Mouse (Mus musculus) c-Kit-positive CD71-negative TER-119-negative erythroid progenitor cells, embryonic 14.5 days (primary cell): ENCODE data around the gene Cidec.

ENCODE experiments used
- DNase-seq: peaks from one replicate; pipeline ENCODE4 v3.0.0-alpha.2; 2013; ENCODE audit warnings: low read depth

The Cidec gene

DNA sequence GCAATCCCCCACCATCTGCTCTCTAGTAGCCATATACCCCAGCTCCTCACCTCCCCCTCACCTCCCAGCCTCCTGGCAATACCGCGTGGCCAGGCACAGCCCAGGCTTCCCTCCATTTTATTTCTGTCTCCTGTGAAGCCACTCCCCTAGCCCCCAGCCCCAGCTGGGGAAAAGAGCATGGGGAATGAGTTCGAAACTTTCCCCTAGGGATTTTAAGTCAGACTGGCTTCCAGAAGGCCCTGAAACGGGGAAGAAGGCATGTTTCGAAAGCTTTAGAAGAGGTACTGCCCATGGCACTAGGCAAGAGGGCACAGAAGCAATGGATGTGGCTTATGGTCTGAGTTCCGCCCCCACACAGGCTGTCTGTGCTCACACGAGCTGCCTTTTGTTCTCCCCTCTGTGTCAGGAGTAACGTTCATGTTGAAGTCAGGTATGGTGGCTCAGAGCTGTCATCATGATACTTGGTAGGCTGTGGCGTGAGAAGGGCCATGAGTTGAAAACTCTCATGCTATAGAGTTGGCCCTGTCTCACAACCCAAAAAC is at the start of gene Cidec:
TSS of gene Cidec (minus strand) at position 97 of the 542 bp plus-strand sequence.
- DNase-seq, result no peak

GRCm38 (mm10) chr6:113483729-113484128 is 48.2 kb upstream of the Cidec start:
- DNase-seq, result no peak

DNA sequence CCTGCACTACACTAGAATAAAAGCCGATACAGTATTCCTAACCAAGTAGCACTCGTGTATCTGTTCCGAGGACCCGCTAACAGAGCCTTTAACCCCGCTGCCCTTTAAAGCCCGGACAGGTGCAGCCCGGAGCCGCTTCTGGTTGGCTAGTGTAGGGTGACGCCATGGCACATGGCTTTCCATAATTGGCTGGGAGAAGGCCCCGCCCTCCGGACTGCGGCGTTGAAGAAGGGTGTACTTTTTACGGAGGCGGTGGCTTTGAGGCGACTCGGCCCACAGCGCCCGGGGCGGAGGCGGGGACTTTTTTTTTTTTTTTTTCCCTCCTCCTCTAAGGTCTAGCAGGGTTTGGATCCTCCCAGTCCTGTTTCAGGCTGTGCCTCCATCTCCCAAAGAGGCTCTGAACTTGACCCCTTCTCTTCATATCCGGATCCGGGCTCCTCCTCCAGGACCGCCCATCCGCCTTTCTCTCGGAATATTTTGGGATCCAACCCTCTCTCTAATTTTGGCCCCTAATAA is 47.6 kb upstream of the Cidec start, which contains the start of gene Creld1:
TSS of gene Creld1 (plus strand) at position 198 of the 516 bp plus-strand sequence.
- DNase-seq, result peak; percentile 96

GRCm38 (mm10) chr6:113482477-113483099 is 47.0 kb upstream of the Cidec start:
- DNase-seq, result no peak

DNA sequence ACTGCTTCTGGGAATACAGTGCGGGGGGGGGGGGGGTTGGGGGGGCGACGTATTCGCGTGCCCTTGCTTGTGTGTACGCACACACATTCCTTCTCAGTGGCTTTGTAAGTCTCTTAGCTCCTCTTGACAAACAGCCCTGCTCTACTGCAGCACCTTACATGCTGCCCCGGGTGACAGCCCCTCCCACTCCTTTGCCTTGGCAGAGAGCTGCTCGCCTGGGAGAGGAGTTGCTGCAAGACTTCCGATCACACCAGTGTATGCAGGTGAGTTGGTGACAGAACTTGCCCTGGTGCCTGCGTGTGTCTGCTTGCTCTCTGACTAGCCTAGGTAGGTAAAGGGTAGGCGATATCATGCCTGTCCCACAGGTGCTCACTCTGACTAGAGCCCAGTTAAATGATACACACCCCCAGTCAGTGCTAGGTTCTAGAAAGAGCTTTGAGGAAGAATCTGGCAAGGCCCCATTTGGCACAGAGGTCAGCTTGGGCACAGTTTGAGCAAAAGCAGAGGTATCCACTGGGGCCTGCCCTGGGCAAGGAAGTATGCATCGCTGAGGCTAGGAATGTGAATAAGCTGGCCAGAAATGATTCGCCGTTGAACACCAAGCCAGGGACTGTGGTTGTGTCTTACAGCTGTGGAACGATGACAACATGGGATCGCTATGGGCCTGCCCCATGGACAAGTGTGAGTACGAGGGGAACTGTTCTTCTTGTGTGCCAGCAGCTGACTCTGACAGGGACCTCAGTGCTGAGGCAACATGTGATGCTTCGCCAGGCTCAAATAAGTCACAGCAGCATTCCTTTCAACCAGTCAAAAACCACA is 45.2 kb upstream of the Cidec start:
- DNase-seq, result no peak

DNA sequence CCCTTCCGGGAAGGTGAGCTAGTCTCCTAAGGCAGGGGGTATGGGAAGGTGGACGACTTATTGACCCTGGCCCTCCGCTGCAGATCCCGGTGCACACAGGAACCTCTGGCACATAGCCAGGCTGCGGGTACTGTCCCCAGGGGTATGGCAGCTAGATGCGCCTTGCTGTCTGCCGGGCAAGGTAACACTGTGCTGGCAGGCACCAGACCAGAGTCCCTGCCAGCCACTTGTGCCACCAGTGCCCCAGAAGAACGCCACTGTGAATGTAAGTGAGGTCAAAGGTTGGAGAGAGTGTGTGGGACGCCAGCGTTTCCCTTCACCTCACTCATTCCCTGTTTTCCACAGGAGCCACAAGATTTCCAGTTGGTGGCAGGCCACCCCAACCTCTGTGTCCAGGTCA is 43.3 kb upstream of the Cidec start:
- no peak for DNase-seq

DNA sequence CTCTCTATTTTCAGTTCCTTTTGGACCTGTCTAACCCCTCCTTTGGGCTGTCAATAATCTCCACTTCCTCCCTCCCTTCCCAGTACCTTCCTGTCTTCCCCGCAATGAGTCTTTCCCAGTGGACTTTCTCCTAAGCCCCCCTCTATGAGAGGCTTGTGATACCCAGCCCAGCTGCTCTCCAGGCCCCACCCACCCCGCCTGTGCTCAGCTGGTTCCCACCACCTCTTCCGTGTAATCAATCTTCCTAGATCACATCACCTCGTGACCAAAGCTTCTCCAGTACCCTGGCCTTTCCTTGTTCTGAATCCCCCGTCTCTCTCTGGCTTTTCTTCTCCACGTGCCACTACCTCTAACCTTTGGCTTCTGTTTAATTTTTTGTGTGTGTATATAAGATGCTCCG is 41.8 kb upstream of the Cidec start:
- no peak for DNase-seq

GRCm38 (mm10) chr6:113473715-113474114 is 38.2 kb upstream of the Cidec start:
- no peak for DNase-seq

GRCm38 (mm10) chr6:113473246-113473645 is 37.7 kb upstream of the Cidec start:
- DNase-seq, result no peak

GRCm38 (mm10) chr6:113472061-113472460 is 36.5 kb upstream of the Cidec start:
- DNase-seq, result no peak

- no peak for DNase-seq
Observed at GRCm38 (mm10) chr6:113471297-113471936, 35.9 kb upstream of the Cidec start, which contains the start of gene Il17rc. TSS of gene Il17rc (plus strand) at chr6:113471427.

DNA sequence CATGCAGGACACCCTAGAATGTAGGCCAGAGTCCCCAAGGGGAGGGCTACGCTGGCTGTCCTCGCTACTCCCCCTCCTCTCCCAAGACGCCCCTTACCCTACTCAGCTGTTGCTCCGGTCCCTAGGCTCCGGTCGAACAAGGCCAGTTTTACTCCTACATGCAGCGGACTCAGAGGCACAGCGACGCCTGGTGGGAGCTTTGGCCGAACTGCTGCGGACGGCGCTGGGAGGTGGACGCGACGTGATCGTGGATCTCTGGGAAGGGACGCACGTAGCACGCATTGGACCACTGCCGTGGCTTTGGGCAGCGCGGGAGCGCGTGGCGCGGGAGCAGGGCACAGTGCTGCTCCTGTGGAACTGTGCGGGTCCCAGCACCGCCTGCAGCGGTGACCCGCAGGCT is 33.9 kb upstream of the Cidec start:
- no peak for DNase-seq

GRCm38 (mm10) chr6:113469021-113469420 is 33.5 kb upstream of the Cidec start:
- DNase-seq, result peak; percentile 70

DNA sequence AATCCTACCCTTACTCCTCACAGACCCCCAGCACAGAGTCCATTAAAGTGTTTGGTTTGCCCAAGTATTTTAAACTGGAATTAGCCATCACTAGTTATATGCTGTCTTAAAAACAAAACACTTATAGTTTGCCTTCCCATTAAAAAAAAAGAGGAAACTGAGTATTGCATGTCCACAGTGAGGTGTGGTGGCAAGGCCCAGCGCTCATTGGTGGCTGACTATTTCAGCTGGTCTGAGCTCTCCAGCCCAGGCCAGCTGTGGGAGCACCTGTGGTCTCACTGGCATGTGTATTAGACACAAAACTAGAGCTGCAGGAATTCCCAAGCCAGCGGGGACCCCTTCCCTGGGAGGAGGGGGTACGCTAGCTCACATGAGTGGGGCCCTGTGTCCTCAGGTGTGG is 33.0 kb upstream of the Cidec start:
- no peak for DNase-seq

GRCm38 (mm10) chr6:113465602-113466001 is 30.0 kb upstream of the Cidec start:
- DNase-seq, result no peak

- DNase-seq, result no peak
Observed at GRCm38 (mm10) chr6:113464040-113464439, 28.5 kb upstream of the Cidec start.

DNA sequence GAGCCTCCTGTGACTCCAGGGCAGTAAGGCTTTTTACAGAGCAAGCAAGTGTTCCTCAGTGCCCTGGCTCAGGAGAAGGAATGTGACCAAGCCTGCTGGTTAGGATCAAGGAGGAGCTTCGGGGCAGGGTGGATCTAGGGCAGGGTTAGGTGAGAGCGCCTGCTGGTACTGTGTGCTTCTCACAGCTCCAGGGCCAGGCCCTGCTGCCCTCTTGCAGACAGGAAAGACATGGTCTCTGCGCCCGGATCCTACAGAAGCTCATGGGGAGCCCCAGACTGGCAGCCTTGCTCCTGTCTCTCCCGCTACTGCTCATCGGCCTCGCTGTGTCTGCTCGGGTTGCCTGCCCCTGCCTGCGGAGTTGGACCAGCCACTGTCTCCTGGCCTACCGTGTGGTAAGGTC is 23.1 kb upstream of the Cidec start:
- DNase-seq, result no peak

- DNase-seq, result no peak
Observed at GRCm38 (mm10) chr6:113457952-113458534, 22.5 kb upstream of the Cidec start, which contains the start of gene Il17re. TSS of gene Il17re (plus strand) at chr6:113458484.

DNA sequence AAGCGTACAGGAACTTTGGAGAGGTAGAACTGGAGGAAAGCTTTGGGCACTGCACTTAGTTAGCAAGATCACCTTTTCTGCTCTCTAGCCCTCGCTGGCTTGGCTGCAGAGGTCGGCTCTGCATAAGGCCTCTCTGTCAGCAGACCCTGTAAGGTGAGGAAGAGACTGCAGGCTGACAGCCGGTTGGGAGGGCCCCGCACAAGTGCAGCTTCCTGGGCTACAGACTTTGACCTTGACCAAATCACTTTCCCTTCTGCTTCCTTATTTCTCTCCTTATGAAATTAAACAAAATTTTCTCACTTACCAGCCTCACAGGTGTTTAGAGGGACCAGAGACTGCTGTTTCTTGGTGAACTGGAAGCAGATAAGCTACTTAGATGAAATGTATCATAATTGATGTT is 19.4 kb upstream of the Cidec start:
- no peak for DNase-seq

DNA sequence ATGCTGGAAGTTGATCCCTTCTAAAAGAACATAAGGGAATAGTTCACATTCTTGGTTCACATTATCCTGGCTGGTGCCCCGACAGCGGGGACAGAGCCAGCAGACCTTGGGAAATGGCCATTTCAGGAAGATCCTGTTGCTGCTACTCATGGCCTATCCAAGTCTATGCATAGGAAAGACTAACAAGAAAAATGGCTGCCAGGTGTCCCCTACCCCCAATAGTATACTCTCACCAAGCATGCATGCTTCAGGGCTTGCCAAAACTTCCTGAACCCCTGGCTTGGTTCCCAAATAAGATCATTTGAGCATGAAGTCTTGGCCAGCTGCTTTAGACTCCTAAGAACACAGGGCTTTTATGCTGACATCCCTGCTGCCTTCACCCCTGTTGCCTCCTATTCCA is 16.3 kb upstream of the Cidec start:
- DNase-seq, result no peak

- DNase-seq, result no peak
Observed at GRCm38 (mm10) chr6:113447639-113448038, 12.1 kb upstream of the Cidec start.
